Mouse (Mus musculus): ENCODE measurements around the gene Acss2.

- no peak for TF ChIP-seq EP300 (IDR thresholded peaks at IDR 0.05)
- TF ChIP-seq CTCF (IDR thresholded peaks at IDR 0.05), result no peak
Measured at GRCm38 (mm10) chr2:155629231-155629661, 111.5 kb downstream of the Acss2 start.

All from lung, postnatal 0 days (tissue).